Mouse (Mus musculus): ENCODE measurements around the gene 1700001L19Rik.

1700001L19Rik gene

DNA sequence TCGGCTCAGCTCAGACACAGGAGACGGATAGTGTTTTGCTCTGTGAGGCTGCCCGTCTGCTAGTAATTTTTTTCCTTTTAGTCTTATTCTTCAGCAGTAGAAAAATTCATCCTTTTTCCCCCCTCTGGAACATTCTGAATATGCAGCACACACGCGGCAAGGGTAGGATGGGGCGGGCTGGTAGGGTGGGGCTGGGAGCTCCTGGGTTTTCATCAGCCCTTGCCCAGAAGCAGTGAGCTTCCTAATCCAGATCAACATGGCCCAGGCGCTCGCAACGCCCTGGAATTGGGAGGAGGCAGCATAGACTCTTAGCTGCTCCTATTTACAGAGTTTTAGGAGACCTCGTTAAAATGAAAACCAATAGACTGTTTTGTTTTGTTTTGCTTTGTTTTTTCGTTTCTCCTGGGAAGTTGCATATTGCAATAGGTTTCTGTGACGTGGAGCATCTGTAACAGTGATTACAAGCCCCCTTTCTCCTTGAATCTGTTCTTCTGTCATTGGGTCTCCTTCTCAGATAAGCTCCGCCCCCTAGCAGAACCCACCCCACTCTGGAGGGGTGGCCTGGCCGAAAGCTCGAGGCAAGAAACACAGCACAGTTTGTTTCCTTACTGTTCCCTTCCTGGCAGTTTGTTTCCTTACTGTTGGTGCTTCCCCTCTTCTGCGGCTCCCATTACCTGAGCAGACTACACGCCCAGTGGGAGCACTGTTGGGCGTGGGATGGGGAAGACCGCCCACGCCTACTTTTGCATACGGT, 10.6 kb downstream of the 1700001L19Rik start:
- no peak for DNase-seq (ENCODE audit: low read depth in 1 of 2, low spot score in 2 of 2)

DNA sequence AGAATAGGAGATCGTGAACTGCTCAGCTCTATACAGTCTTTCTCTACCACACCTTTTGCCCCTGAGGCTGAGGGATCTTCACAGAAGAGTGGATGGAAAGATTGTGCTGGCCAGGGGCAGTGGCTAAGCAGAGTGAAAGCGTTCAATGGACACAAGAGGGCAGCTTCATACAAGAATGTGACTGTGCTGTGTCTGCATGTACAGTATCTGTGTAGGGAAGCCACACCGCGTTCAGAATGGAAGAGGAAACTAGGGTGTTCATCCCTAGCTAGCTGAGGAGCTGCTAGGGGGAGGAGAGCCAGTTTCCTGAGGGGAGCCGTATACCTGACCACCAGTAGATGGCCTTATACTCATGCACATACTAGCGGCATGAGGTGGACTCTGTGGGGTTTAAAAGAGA, 25.6 kb downstream of the 1700001L19Rik start:
- no peak for DNase-seq (ENCODE audit: low read depth in 1 of 2, low spot score in 2 of 2)

- DNase-seq (ENCODE audit: low read depth in 1 of 2, low spot score in 2 of 2): no peak
Observed at GRCm38 (mm10) chr13:68627041-68627440, 29.8 kb downstream of the 1700001L19Rik start.

- no peak for DNase-seq (ENCODE audit: low read depth in 1 of 2, low spot score in 2 of 2)
Observed at GRCm38 (mm10) chr13:68642786-68643185, 45.6 kb downstream of the 1700001L19Rik start.

Data from monocyte, adult 2 months (primary cell).